Mouse (Mus musculus): ENCODE measurements around the gene Clmp.

- TF ChIP-seq CTCF (IDR thresholded peaks at IDR 0.05) (no peak), POLR2A (IDR thresholded peaks at IDR 0.05; ENCODE audit: insufficient read depth, low read depth, low read length) (no peak)
Measured at GRCm38 (mm10) chr9:40690511-40690910, 4.7 kb downstream of the Clmp start.
